Mouse (Mus musculus): Measurements from ENCODE around the gene Fsd1.

DNA sequence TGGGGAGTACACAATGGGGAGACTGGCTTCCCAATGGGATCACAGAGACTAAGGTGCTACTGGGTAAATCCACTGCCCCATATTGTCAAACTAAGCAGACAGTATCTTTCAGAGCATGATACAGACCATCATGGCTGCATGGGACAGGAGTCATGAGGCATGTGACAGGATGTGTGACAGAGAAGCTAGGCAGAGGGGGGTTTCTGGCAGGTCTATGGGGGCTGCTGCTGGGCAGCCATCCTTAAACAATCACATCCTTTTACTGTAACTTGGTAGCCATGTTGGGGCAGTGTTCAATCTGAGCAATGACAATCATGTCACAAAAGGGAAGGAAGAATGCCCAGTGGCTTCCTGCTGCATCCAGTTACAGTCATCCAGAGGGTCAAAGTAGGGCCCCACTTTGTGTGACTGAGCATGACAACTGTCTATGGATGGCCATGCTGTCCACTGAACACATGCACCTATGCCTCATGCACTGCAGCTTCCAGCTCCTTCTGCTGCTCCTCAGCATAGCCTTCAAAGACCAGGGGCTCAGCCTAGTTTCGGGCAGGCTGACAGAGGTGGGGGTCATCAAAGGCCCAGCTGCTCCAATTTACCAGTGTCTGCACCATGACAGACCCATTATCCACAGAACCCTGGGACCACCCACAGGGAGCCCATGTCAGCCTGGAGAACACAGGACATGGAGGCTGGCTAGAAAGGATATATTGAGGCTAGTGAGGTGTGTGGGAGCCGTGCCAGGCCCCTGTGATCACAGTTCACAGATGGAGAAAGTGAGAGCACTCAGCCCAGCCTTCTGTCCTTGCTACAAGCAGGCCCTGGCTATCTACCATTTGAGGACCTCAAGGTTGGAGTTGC, 36.1 kb downstream of the Fsd1 start:
- no peak for TF ChIP-seq MYOD1 (IDR thresholded peaks at IDR 0.05; ENCODE audit: control insufficient read depth in 1 of 3, insufficient read length in 2 of 3, low read depth in 2 of 3)
- no peak for TF ChIP-seq POLR2A (IDR thresholded peaks at IDR 0.05; ENCODE audit: insufficient read length, low read depth)
- no peak for TF ChIP-seq USF1 (IDR thresholded peaks at IDR 0.05; ENCODE audit: low read depth)
- TF ChIP-seq MYOG (IDR thresholded peaks at IDR 0.05; ENCODE audit: control insufficient read depth in 1 of 3, insufficient read depth in 1 of 3, insufficient read length in 2 of 3, low read depth in 2 of 3) = no peak
- peak; percentile 27 for TF ChIP-seq POLR2AphosphoS2 (IDR thresholded peaks at IDR 0.05; ENCODE audit: insufficient read length, low read depth)
- no peak for TF ChIP-seq CEBPB (IDR thresholded peaks at IDR 0.05; ENCODE audit: insufficient read depth, poor library complexity, severe bottlenecking)
- no peak for TF ChIP-seq E2F4 (IDR thresholded peaks at IDR 0.05; ENCODE audit: insufficient read depth)
- no peak for TF ChIP-seq REST (IDR thresholded peaks at IDR 0.05; ENCODE audit: insufficient read depth, insufficient read length)
- TF ChIP-seq TCF12 (IDR thresholded peaks at IDR 0.05; ENCODE audit: insufficient read depth, poor library complexity, severe bottlenecking) = no peak
- TF ChIP-seq TCF3 (IDR thresholded peaks at IDR 0.05; ENCODE audit: insufficient read length, low read depth) = no peak

Data from myocyte (in vitro differentiated cells).